Mouse (Mus musculus) layer of hippocampus, adult 8-10 months (tissue): ENCODE results near the gene 4931422A03Rik. TPM values are rescaled to one million over a fixed set of nuclear protein-coding genes. Genes with fewer than 3 reads are reported as not detected.

Experiments
- DNase-seq, 2 experiments: peaks; one replicate each; pipeline ENCODE4 v3.0.0; 2022; ENCODE audit warnings: low spot score in 2 of 2
- total RNA-seq, 4 experiments: library from RNA; stranded (reverse); gene quantifications; 2 replicates each; pipeline ENCODE4 v1.2.4; 2022

Gene 4931422A03Rik
- total RNA-seq, 4 experiments from 2014 or later = 0.53 TPM; not detected in 3

- peak in 1 of 2 experiments; percentile 15 for DNase-seq
Observed at GRCm38 (mm10) chr2:103970041-103970790, 57.9 kb downstream of the 4931422A03Rik start.

DNA sequence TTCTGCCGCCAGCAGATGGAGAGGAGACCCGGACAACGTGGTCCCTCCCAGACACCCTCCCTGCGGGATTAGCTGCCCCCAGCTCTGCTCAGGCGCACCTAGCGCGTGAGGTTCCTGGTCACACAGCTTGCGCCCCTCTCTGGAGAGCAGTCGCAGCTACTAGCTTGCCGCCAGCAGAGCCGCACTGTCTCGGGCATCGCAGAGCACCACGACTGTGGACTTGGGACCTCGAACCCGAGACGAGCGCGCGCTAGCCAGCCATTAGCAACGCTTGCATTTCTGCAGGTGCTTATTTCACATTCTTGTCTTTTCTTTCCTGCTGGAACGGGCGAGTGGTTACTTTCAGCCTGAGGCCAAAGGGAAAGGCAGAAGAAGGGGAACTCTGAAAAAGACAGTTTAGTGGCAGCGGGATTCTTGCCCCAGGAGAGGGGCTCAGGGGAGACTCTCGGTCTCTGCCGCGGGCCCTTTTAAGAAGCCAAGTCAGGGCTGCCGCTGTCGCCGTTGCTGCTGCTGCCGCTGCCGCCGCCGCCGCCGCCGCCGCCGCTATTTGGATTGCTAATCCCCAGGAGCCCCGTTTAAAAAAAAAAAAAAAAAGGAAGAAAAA is 58.6 kb downstream of the 4931422A03Rik start:
- peak in 1 of 2 experiments; percentile 42 for DNase-seq

- no peak for DNase-seq
Observed at GRCm38 (mm10) chr2:103968919-103969436, 59.2 kb downstream of the 4931422A03Rik start.

GRCm38 (mm10) chr2:103968186-103968585 is 60.0 kb downstream of the 4931422A03Rik start:
- no peak for DNase-seq

GRCm38 (mm10) chr2:103965391-103965790 is 62.8 kb downstream of the 4931422A03Rik start:
- DNase-seq = no peak

GRCm38 (mm10) chr2:103962349-103962748 is 65.8 kb downstream of the 4931422A03Rik start:
- peak in 1 of 2 experiments; percentile 17 for DNase-seq

DNA sequence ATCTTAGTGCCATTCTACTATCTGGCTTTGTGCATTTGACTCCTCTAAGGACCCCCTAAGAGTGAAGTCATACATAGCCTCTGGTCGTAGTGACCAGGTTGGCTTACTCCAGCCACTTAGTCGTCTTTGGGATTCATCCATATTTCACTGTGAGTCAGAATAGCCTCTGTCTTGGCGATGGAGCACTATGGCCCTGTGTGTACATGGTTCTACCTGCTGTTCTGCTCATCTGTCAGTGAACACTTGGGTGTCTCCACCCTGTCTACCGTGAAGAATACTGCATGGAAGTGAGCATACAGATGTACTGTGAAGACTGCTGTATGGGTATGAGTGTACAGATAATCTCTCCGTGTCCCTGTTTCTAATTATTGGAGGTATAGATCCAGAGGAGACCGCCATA is 68.6 kb downstream of the 4931422A03Rik start:
- no peak for DNase-seq

- DNase-seq = no peak
Observed at GRCm38 (mm10) chr2:103959066-103959465, 69.1 kb downstream of the 4931422A03Rik start.

GRCm38 (mm10) chr2:103958634-103959033 is 69.5 kb downstream of the 4931422A03Rik start:
- no peak for DNase-seq

DNA sequence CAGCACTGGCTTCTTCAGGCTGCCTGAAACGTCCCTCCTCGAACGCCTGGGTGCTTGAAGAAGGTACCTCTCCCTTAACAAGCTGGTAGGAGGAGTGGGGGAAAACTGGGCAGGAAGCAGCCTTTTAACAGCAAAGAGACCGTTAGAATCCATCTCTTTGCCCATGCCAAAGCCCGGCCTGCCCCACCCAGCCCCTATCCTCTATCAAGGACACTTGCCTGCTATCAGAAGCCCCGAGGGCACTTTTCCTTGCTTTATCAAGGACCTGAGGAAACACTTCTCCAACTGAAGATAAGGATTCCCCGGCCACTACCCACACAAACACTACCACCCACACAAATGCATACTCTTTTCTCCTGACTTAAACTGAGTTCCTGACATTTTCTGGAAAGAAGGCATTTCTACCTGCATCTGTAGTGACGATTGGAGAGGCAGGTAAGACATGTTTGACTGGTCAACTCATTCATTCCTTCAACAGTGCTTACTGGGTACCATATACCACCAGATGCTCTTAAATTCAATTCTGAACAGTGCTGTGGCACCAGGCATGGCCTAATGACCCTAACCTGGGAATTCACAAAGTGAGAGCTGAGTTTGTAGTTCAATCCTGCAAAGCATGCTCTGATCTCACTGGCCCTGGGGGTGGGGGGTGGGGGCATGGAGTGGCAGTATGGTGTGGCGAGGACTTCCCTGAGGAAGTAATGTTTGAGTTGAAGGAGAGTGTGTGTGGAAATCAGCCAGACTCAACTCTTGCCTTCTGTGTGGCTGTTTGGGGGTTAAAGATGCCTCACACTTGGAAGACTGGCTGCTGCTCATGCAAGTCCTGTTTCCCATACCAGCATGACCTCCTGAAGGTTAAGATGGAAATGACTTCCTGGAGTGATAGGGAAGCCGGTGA is 70.3 kb downstream of the 4931422A03Rik start, which contains the start of gene Lmo2:
TSS of gene Lmo2 (plus strand) at position 338 of the 898 bp plus-strand sequence.
- DNase-seq = no peak

DNA sequence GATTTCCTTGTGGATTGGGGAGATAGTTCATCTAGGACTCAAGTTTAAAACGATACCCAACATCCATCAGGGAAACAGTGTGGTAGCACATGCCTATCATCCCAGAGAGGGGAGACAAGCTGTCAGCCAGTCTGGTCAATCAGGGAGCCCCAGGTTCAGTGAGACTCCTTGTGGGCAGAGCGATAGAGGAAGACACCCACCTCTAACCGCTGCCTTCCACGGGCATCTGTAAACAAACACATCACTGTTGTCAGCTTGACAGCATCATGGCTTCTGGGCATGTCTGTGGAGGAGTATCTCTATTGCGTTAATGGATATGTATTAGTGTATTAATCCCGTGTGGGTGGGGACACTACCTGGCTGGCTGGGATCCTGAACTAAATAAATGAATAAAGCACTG is 71.3 kb downstream of the 4931422A03Rik start:
- no peak for DNase-seq

DNA sequence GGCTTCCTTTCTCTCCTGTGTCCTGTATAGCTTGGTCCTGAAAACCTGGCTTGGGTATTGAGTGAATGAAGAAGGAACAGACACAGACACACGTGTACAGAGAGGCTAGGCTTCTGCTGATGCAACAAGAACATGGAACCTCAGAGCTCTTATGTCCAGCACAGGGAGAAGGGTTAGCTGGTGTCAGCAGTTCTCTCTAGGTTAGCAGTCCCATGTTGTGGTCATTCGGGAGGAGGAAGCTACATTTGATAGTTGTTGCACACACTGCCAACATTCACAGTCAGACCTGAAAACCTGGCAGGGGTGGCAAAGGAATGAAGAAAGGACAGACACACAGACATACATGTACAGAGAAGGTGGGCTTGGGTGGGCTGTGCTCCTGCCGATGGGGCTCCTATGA is 72.4 kb downstream of the 4931422A03Rik start:
- DNase-seq = no peak

DNA sequence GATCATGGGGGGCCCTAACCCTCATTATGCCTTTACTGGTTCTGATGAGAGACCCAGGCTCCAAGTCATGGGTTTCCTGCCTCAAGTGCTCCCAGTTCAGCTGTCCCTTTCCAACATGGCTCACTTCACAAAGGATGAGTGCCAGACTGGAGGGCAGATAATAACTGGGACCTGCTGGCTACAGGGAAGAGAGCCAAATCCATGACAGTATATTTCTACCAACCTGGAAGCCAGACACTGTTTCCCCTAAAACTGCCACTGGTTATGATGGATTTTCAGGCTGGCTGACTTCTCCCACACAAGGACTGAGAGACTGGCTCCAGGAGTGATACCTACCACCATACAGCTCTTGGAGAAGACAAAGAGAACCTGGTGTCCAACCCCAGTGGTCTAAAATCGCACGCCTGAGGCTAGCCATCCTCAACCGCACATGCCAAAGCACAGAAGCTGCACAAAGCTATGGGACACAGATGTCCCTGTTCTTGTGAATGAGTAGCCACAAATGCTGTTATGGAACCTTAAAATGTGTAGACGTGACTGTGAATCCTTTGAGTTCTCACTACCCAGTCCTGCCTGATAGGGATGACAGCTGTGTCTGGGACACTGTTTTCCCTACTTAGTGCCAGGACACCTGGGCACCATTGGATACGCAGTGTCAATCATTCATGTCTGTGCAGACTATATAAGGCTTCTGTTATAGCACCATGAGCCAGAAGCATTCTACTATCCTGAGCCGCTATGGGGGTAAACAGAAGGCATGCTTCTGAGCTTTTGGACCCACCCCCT is 74.9 kb downstream of the 4931422A03Rik start:
- DNase-seq = peak; percentile 19 to 40

DNA sequence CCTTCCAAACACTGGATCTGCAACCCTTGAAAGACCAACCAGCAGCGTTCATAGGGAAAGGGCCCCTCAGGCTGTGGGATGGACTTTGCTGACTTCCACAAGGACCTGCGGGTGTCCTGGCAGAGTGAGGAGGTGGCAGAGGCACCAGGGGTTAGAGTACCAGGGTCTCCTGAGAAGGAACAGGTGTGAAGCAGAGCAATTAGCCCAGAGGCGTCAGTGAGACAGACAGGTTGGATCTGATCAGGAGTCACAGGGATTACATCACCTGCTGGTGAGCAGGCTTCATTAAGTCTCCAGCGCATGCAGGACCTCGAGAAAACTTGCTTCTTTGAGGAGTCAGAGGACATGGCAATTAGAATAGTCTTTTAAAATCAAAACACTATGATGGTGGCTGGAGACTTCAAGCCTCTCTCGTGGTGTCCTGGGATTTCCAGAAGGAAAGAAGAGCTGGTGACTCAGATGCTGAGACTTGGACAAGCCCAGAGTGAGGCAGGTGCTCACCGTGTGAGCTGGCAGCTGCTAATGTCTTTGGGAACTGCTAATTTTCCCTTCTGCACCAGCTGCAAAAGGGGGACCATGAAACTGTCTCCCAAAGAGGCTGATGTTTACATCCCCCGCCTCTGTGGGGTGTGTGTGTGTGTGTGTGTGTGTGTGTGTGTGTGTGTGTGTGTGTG is 80.0 kb downstream of the 4931422A03Rik start:
- DNase-seq = no peak

GRCm38 (mm10) chr2:103946892-103947291 is 81.3 kb downstream of the 4931422A03Rik start:
- DNase-seq = no peak

- DNase-seq = no peak
Observed at GRCm38 (mm10) chr2:103945571-103946092, 82.5 kb downstream of the 4931422A03Rik start.

- no peak for DNase-seq
Observed at GRCm38 (mm10) chr2:103944859-103945258, 83.3 kb downstream of the 4931422A03Rik start.

DNA sequence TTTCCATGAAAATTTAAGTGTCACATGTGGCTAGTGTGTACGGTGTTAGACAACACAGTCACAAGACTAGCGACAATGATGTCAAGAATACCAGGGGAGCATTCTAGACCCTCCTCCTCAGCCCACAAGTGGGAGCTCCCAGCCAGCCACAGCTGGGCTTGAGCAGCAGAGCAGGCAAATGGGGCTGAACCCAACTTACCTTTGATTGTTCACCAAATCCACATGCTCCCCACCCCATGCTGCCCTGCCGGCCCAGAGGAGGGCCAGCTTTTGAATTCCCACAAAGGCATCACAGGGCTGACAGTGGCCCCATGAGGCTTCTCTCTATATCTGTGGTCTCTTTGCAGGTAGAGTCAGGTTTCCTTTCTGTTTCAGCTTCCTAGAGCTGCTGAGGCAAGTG is 87.1 kb downstream of the 4931422A03Rik start:
- DNase-seq = no peak

- no peak for DNase-seq
Observed at GRCm38 (mm10) chr2:103939003-103939402, 89.2 kb downstream of the 4931422A03Rik start.

DNA sequence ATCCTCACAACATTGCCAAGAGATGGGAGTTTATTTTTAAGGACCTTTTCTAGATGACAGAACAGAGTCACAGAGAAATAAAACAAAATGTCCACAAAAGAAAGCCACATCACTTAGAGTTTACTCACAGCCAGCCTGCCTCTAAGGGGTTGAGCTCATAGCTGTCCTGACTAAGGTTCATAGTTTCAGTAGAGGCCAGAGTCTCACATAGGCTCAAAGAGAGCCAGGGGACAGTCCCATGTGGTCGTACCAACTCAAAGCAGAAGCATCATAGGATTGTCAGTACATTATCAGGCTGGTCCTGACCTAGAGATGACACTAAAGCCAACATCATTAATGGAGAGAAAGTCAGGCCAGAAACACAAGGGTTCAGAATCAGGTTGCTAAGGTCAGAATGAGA is 89.6 kb downstream of the 4931422A03Rik start:
- no peak for DNase-seq
